Mouse (Mus musculus) heart, postnatal 0 days (tissue): ENCODE data around the gene Apon. TPM values are rescaled to one million over a fixed set of nuclear protein-coding genes. Genes with fewer than 3 reads are reported as not detected.
"Not testable (repeated sequence)": the region's sequence is repeated elsewhere in the genome, so short reads cannot be mapped to it uniquely, and the experiment has no call there.

Source experiments
- ATAC-seq: fragments of 200-750 bp; cut with Nextera tagmentation; 2 replicates; pipeline ENCODE4 v1.8.0; 2017; ENCODE audit warnings: low read depth, moderate number of reproducible peaks, moderate library complexity; ENCODE audit not compliant: insufficient read depth
- DNase-seq: peaks from one replicate; pipeline ENCODE4 v3.0.0-alpha.2; 2016; ENCODE audit warnings: low spot score
- H3K27ac ChIP-seq: fragments of 300-500 bp; sonication (generic); 2 replicates; pipeline ENCODE4 v1.5.1; 2014; ENCODE audit warnings: low read depth, mild to moderate bottlenecking
- H3K27me3 ChIP-seq: fragments of 300-500 bp; sonication (generic); 2 replicates; pipeline ENCODE4 v1.6.1; 2014; ENCODE audit warnings: low read length, mixed read lengths; ENCODE audit not compliant: control insufficient read depth, insufficient read depth
- H3K36me3 ChIP-seq: fragments of 300-500 bp; sonication (generic); replicated peaks from 2 replicates; pipeline ENCODE4 v1.6.1; 2014; ENCODE audit warnings: low read length, mixed read lengths; ENCODE audit not compliant: control insufficient read depth, insufficient read depth
- H3K4me1 ChIP-seq: fragments of 300-500 bp; sonication (generic); 2 replicates; pipeline ENCODE4 v1.6.1; 2014; ENCODE audit warnings: antibody characterized with exemption; ENCODE audit not compliant: control insufficient read depth, insufficient read depth
- H3K4me2 ChIP-seq: fragments of 300-500 bp; sonication (generic); 2 replicates; pipeline ENCODE4 v1.6.1; 2014; ENCODE audit warnings: low read depth, mild to moderate bottlenecking, low read length, moderate library complexity
- H3K4me3 ChIP-seq: fragments of 300-500 bp; sonication (generic); 2 replicates; pipeline ENCODE4 v1.5.1; 2014; ENCODE audit warnings: low read depth, low read length
- H3K9ac ChIP-seq: fragments of 300-500 bp; sonication (generic); replicated peaks from 2 replicates; pipeline ENCODE4 v1.6.1; 2014; ENCODE audit warnings: low read depth, low read length, mixed read lengths
- H3K9me3 ChIP-seq: fragments of 300-500 bp; sonication (generic); replicated peaks from 2 replicates; pipeline ENCODE4 v1.6.1; 2016; ENCODE audit warnings: low read length; ENCODE audit not compliant: control insufficient read depth
- CTCF ChIP-seq: IDR thresholded peaks from 2 replicates; pipeline ENCODE4 v1.5.1; 2016; ENCODE audit warnings: antibody characterized with exemption, control low read depth, low read depth
- EP300 ChIP-seq: IDR thresholded peaks from 2 replicates; pipeline ENCODE4 v1.6.1; 2016; ENCODE audit warnings: antibody characterized with exemption, low read depth
- WGBS: fragments of 180-500 bp; shearing (Covaris S2); extraction: QIAGEN DNeasy Blood & Tissue Kit; methylation state at CpG from one replicate; pipeline ENCODE4 v1.1.7; 2014; 5-methylcytosine and 5-hydroxymethylcytosine counted together
- polyA plus RNA-seq: library from polyadenylated mRNA; unstranded; fragments of >200 nt; fragmentation: Nextera tagmentation; extraction: Ambion mirVana; gene quantifications from 2 replicates; pipeline ENCODE4 v1.2.1, GENCODE M21; 2015
- total RNA-seq: library from RNA; depleted of rRNA; stranded (reverse); fragments of >200 nt; gene quantifications from 2 replicates; pipeline ENCODE4 v1.2.3, GENCODE M21; 2014; ENCODE audit warnings: low replicate concordance

Gene Apon
- total and polyA plus RNA-seq, 2 experiments from 2014 or later: not detected

DNA sequence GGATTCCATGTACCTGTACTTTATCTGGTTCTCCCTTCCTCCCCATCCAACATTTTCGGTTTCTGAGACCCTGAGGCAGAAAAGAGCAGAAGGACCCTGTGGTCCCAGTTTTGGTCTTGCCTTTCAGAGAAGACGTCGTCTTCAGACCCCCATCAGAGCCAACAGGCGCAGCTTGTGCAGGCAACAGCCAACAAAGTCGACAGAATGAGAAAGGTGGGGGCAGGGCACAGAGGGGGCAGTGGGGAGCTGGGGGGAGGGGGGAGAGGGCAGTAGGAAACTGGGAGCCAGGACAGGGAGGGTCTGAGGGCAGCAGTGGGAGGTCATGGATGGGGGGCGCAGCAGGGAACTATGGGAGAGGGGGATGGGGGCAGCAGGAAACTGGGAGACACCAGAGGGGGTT is 24.3 kb downstream of the Apon start:
- H3K4me2 ChIP-seq: no peak overlapping the region
- H3K4me3 ChIP-seq: no peak overlapping the region
- no peak overlapping the region for H3K9ac ChIP-seq
- 0 out of 2 replicates have a peak, but pooled peaks cover 3% of the 10 kb centered on the region for H3K4me1 ChIP-seq
- H3K27me3 ChIP-seq: no peaks in the 10 kb centered on the region
- TF ChIP-seq CTCF: no peak
- H3K9me3 ChIP-seq: no peaks in the 10 kb centered on the region
- peaks cover 63% of the 10 kb centered on the region for H3K36me3 ChIP-seq
- 67% methylated on average over 6 of the region's 6 CpGs for WGBS
- no peak for ATAC-seq
- no peak overlapping the region for H3K27ac ChIP-seq
- DNase-seq: no peak

DNA sequence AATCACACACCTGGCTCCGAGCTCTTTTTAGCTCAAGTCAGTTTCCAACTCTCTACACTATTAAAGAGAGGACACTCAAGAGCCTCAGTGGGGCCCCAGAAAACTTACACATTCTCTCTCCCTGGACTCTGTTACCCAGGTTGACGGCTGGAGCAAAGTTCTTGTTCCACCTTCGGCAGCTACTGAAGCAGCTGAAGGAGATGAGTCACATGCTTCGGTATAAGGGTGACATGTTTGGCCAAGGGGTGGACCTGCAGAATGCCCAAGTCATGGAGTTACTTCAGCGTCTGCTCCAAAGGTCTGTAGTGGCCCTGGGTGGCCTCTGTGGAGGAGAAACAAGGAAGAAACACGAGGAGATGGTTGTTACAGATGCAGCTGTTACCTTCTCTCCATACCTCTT is 27.0 kb downstream of the Apon start:
- Histone ChIP-seq H3K9me3 (no peaks in the 10 kb centered on the region), H3K4me3 (no peak overlapping the region), H3K36me3 (peaks cover 87% of the 10 kb centered on the region), H3K27me3 (no peaks in the 10 kb centered on the region), H3K27ac (no peak overlapping the region), H3K4me2 (no peak overlapping the region), H3K9ac (no peak overlapping the region), H3K4me1 (no peaks in the 10 kb centered on the region)
- no peak for ATAC-seq
- no peak for DNase-seq
- WGBS: 78% methylated on average over 6 of the region's 6 CpGs
- TF ChIP-seq CTCF (no peak), EP300 (no peak)

DNA sequence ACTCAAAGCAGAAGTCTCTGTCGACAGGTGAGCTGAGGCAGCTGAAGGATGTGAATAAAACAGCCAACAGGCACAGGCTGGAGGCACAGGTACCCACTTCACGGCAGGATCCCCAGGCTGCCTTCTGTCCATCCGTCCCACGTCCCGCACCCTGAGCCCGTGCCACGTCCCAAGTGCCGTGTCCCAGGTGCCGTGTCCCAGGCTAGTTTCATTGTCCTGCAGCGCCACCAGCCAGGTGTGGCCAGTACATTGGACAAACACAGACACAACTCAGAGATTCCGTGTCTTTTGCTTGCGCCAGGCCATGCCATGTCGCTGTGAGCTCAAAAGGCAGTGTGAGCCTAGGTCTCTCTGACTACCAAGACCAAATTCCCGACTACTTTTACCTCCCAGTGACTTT is 27.8 kb downstream of the Apon start:
- 90% methylated on average over 14 of the region's 14 CpGs for WGBS
- peaks cover 90% of the 10 kb centered on the region for H3K36me3 ChIP-seq

DNA sequence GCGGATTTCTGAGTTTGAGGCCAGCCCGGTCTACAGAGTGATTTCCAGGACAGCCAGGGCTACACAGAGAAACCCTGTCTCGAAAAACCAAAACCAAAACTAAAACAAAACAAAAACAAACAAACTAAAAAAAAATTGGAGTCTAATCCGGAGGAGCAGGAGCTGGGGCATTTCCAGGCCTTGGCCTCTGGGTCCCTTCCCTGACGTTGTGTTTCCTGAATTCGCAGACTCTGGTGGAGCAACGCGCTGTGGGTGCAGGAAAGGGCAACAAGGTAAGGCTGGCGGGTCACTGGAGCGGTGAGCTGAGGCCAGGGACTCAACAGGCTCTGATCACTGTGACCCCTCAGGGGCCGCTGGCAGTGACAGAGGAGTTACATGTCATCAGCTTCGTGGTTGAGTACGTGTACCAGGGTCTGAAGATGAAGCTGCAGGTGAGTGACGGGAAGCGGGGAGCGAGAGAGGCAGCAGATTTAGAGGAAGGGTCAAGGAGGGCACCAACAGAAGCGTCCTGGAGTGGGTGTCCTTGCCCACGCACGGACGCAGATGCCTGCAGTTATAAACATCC is 29.1 kb downstream of the Apon start:
- H3K36me3 ChIP-seq: peaks cover 89% of the 10 kb centered on the region
- no peak overlapping the region for H3K4me2 ChIP-seq
- no peak overlapping the region for H3K9ac ChIP-seq
- H3K9me3 ChIP-seq: no peaks in the 10 kb centered on the region
- H3K27ac ChIP-seq: no peak overlapping the region
- ATAC-seq (no peak), DNase-seq (no peak)
- H3K27me3 ChIP-seq: no peaks in the 10 kb centered on the region
- TF ChIP-seq EP300 (no peak), CTCF (no peak)
- no peak overlapping the region for H3K4me3 ChIP-seq
- WGBS: 87% methylated on average over 20 of the region's 20 CpGs
- H3K4me1 ChIP-seq: no peaks in the 10 kb centered on the region

More for the DNA sequence above, 27.8 kb downstream of the Apon start:
- DNase-seq (no peak), ATAC-seq (no peak)
- H3K4me2 ChIP-seq: no peak overlapping the region
- no peaks in the 10 kb centered on the region for H3K27me3 ChIP-seq
- no peaks in the 10 kb centered on the region for H3K9me3 ChIP-seq
- H3K9ac ChIP-seq: no peak overlapping the region
- H3K4me3 ChIP-seq: no peak overlapping the region
- no peak overlapping the region for H3K27ac ChIP-seq
- TF ChIP-seq EP300 (no peak), CTCF (no peak)
- H3K4me1 ChIP-seq: no peaks in the 10 kb centered on the region

DNA sequence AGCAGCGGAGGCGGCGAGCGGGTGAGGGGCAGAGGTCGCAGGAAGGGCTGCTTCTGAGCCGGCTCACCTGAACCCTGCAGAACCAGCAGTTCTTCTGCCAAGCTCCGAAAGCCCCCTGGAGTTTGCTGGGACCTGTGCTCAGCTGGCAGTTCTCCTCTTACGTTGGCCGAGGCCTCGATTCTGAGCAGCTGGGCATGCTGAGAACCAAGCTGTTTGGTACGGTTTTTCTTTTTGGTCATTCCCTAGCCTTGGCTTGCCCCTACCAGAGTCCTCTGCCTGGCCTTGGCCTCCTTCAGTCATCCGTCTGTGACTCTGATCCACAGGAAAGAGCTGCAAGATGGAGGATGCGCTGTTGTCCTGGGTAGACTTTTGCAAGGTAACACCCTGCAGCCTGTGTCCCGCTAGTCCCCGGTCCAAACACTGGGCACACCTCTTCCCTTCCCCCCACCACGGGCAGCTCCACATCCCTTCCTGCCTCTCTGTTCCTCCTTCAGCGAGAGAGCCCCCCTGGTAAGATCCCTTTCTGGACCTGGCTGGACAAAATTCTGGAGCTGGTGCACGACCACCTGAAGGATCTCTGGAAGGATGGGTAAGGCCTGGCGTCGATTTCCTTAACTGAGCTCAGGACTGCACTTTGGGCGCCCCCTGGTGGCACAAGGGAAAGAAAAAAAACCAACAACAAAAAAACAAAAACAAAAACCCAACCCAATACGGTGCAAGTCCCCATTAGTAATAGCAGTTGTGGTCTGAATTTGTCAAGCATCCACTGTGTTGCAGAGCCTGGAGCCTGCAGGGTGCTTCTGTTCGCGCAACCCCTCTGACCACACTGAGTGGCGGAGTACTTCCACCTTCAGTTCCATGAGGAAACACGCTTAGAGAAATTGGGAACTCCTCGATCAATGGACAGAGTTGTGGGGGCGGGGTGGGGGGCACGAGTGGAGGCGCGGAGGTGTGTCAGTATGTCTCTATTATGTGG is 30.0 kb downstream of the Apon start:
- H3K9me3 ChIP-seq: no peaks in the 10 kb centered on the region
- DNase-seq (peak; percentile 21), ATAC-seq (no peak)
- H3K4me1 ChIP-seq: no peaks in the 10 kb centered on the region
- no peak overlapping the region for H3K27ac ChIP-seq
- H3K27me3 ChIP-seq: no peaks in the 10 kb centered on the region
- no peak overlapping the region for H3K4me3 ChIP-seq
- WGBS: 64% methylated on average over 31 of the region's 31 CpGs
- H3K9ac ChIP-seq: no peak overlapping the region
- TF ChIP-seq CTCF (peak; percentile 66), EP300 (no peak)
- H3K4me2 ChIP-seq: no peak overlapping the region
- H3K36me3 ChIP-seq: peaks cover 90% of the 10 kb centered on the region

DNA sequence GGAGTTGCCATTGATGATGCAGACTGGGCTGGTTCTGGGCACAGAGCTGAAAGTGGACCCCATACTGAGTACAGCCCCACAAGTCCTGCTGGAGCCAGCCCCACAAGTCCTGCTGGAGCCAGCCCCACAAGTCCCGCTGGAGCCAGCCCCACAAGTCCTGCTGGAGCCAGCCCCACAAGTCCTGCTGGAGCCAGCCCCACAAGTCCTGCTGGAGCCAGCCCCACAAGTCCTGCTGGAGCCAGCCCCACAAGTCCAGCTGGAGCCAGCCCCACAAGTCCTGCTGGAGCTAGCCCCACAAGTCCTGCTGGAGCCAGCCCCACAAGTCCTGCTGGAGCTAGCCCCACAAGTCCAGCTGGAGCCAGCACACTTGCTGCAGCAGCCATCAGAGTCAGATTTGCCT is 36.7 kb downstream of the Apon start:
- ATAC-seq, H3K27ac ChIP-seq, H3K9me3 ChIP-seq, H3K4me1 ChIP-seq, DNase-seq, H3K4me2 ChIP-seq, H3K4me3 ChIP-seq, H3K9ac ChIP-seq, H3K27me3 ChIP-seq: not testable (repeated sequence)
- WGBS: 86% methylated on average over 1 of the region's 1 CpGs
- H3K36me3 ChIP-seq: peaks cover 64% of the 10 kb centered on the region
